Mouse (Mus musculus) intestine, embryonic 16.5 days (tissue): ENCODE measurements around the gene Plcl2. TPM values are rescaled to one million over a fixed set of nuclear protein-coding genes. Genes with fewer than 3 reads are reported as not detected.

ENCODE experiments used
- ATAC-seq: fragments of 200-750 bp; cut with Nextera tagmentation; 2 replicates; pipeline ENCODE4 v1.8.0; 2017; ENCODE audit warnings: moderate TSS enrichment, moderate library complexity
- H3K27ac ChIP-seq: fragments of 300-500 bp; sonication (generic); 2 replicates; pipeline ENCODE4 v1.5.1; 2014; ENCODE audit warnings: mild to moderate bottlenecking, low read length
- H3K27me3 ChIP-seq: fragments of 300-500 bp; sonication (generic); replicated peaks from 2 replicates; pipeline ENCODE4 v1.6.1; 2014; ENCODE audit warnings: low read length, control low read depth, mixed read lengths; ENCODE audit not compliant: control insufficient read depth, insufficient read depth
- H3K36me3 ChIP-seq: fragments of 300-500 bp; sonication (generic); 2 replicates; pipeline ENCODE4 v1.6.1; 2014; ENCODE audit warnings: low read length, control low read depth; ENCODE audit not compliant: control insufficient read depth, insufficient read depth
- H3K4me1 ChIP-seq: fragments of 300-500 bp; sonication (generic); 2 replicates; pipeline ENCODE4 v1.6.1; 2014; ENCODE audit warnings: low read length, control low read depth, mixed read lengths; ENCODE audit not compliant: control insufficient read depth, insufficient read depth
- H3K4me2 ChIP-seq: fragments of 300-500 bp; sonication (generic); 2 replicates; pipeline ENCODE4 v1.6.1; 2014; ENCODE audit warnings: low read depth, low read length, control low read depth
- H3K4me3 ChIP-seq: fragments of 300-500 bp; sonication (generic); 2 replicates; pipeline ENCODE4 v1.5.1; 2014; ENCODE audit warnings: mild to moderate bottlenecking, low read length
- H3K9ac ChIP-seq: fragments of 300-500 bp; sonication (generic); 2 replicates; pipeline ENCODE4 v1.6.1; 2014; ENCODE audit warnings: low read depth, low read length
- H3K9me3 ChIP-seq: fragments of 300-500 bp; sonication (generic); 2 replicates; pipeline ENCODE4 v1.6.1; 2016; ENCODE audit warnings: low read length, control low read depth; ENCODE audit not compliant: control insufficient read depth
- WGBS: fragments of 180-500 bp; shearing (Covaris S2); extraction: QIAGEN DNeasy Blood & Tissue Kit; methylation state at CpG from one replicate; pipeline ENCODE4 v1.1.7; 2014; 5-methylcytosine and 5-hydroxymethylcytosine counted together
- polyA plus RNA-seq: library from polyadenylated mRNA; unstranded; fragments of >200 nt; fragmentation: Nextera tagmentation; extraction: Ambion mirVana; gene quantifications from 2 replicates; pipeline ENCODE4 v1.2.1, GENCODE M21; 2015

The Plcl2 gene
- polyA plus RNA-seq, 1 experiment from 2014 or later, result 4.0 TPM

DNA sequence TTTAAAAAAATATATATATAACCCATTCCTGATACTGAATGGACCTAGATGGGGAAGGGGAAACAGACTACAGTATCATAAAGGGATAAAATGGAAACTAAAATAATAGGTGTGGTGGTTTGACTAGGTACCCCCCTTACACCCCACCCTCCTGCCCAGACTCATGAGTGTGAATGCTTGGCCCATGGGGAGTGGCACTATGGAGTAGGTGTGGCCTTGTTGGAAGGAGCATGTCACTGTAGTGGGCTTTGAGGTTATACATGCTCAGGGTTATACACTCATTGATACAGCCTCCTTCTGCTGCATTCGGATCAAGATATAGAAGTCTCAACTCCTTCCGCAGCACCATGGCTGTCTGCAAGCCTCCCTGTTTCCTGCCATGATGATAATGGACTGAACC lies 219.8 kb downstream of the Plcl2 start:
- no peaks in the 10 kb centered on the region for H3K9me3 ChIP-seq
- WGBS, result 95% methylated on average over 2 of the region's 2 CpGs
- H3K36me3 ChIP-seq, result no peaks in the 10 kb centered on the region
- no peak overlapping the region for H3K4me2 ChIP-seq
- H3K27me3 ChIP-seq, result no peaks in the 10 kb centered on the region
- no peak overlapping the region for H3K4me3 ChIP-seq
- H3K27ac ChIP-seq, result no peak overlapping the region
- H3K9ac ChIP-seq, result no peak overlapping the region
- ATAC-seq, result no peak
- H3K4me1 ChIP-seq, result no peaks in the 10 kb centered on the region

GRCm38 (mm10) chr17:50729577-50729976 lies 220.4 kb downstream of the Plcl2 start:
- no peak overlapping the region for H3K4me2 ChIP-seq
- H3K4me1 ChIP-seq, result no peaks in the 10 kb centered on the region
- no peak for ATAC-seq
- no peak overlapping the region for H3K4me3 ChIP-seq
- H3K36me3 ChIP-seq, result peaks cover under 1% of the 10 kb centered on the region; the same call in 1 of the 2 replicates
- H3K27me3 ChIP-seq, result no peaks in the 10 kb centered on the region
- 83% methylated on average over 6 of the region's 6 CpGs for WGBS
- H3K9me3 ChIP-seq, result no peaks in the 10 kb centered on the region
- H3K9ac ChIP-seq, result no peak overlapping the region
- H3K27ac ChIP-seq, result no peak overlapping the region

DNA sequence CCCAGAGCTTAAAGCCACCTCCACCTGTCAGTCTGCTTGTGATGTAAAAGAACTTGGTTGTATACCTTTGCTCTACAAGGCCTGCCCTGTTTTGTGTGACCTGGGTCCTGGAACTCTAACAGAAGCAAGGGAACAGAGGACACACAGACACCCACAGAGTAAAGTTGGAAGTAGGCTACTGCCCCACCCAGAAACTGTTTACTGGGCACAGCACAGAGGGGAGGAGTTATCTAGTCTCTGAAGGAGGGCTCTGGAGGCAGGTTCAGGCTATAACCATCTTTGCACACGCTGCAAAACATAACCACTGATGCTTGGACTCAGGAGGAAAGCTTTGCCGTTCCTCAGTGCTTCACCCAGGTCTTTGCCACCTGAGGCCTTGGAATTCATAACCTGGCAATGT lies 221.7 kb downstream of the Plcl2 start:
- H3K27ac ChIP-seq, result no peak overlapping the region
- no peak overlapping the region for H3K9ac ChIP-seq
- no peak for ATAC-seq
- no peaks in the 10 kb centered on the region for H3K9me3 ChIP-seq
- H3K27me3 ChIP-seq, result no peaks in the 10 kb centered on the region
- no peak overlapping the region for H3K4me2 ChIP-seq
- no peaks in the 10 kb centered on the region for H3K4me1 ChIP-seq
- 84% methylated on average over 2 of the region's 2 CpGs for WGBS
- H3K36me3 ChIP-seq, result peaks cover 3% of the 10 kb centered on the region; the same call in 1 of the 2 replicates
- no peak overlapping the region for H3K4me3 ChIP-seq

GRCm38 (mm10) chr17:50731876-50732275 lies 222.7 kb downstream of the Plcl2 start:
- no peak overlapping the region for H3K4me2 ChIP-seq
- 94% methylated on average over 5 of the region's 5 CpGs for WGBS
- H3K9ac ChIP-seq, result no peak overlapping the region
- no peaks in the 10 kb centered on the region for H3K4me1 ChIP-seq
- H3K27ac ChIP-seq, result no peak overlapping the region
- H3K9me3 ChIP-seq, result no peaks in the 10 kb centered on the region
- H3K4me3 ChIP-seq, result no peak overlapping the region
- no peaks in the 10 kb centered on the region for H3K27me3 ChIP-seq
- no peak for ATAC-seq
- H3K36me3 ChIP-seq, result peaks cover 3% of the 10 kb centered on the region; the same call in 1 of the 2 replicates

DNA sequence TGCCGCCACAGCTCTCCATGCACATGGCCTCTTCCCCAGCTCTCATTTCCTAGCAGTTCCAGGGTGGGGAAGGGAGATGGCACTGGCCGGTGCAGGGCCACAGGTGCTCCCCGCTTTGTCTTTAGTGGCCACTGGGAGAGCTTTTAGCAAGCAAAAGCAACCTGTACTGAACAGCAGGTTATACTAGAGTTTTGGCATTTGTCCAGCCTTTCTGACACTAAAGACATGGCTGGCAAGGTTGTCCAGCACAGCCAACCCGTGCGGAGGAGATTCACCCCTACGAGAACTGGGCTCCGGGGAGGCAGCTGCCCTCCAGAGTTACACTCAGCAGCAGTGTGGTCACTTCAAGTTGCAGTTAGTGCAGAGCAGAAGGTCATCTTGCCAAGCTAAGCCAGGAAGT lies 224.2 kb downstream of the Plcl2 start:
- Histone ChIP-seq H3K4me3 (no peak overlapping the region), H3K27ac (no peak overlapping the region), H3K27me3 (no peaks in the 10 kb centered on the region), H3K36me3 (peaks cover 3% of the 10 kb centered on the region; the same call in 1 of the 2 replicates), H3K9me3 (no peaks in the 10 kb centered on the region), H3K9ac (no peak overlapping the region), H3K4me1 (no peaks in the 10 kb centered on the region), H3K4me2 (no peak overlapping the region)
- WGBS, result 90% methylated on average over 7 of the region's 7 CpGs
- ATAC-seq, result no peak

- H3K4me3 ChIP-seq, result no peak overlapping the region
- H3K4me2 ChIP-seq, result no peak overlapping the region
- no peaks in the 10 kb centered on the region for H3K9me3 ChIP-seq
- H3K4me1 ChIP-seq, result no peaks in the 10 kb centered on the region
- no peak overlapping the region for H3K27ac ChIP-seq
- no peak for ATAC-seq
- peaks cover 3% of the 10 kb centered on the region; the same call in 1 of the 2 replicates for H3K36me3 ChIP-seq
- WGBS, result 81% methylated on average over 6 of the region's 6 CpGs
- no peak overlapping the region for H3K9ac ChIP-seq
- H3K27me3 ChIP-seq, result no peaks in the 10 kb centered on the region
Observed at GRCm38 (mm10) chr17:50734781-50735180, 225.6 kb downstream of the Plcl2 start.

GRCm38 (mm10) chr17:50735382-50735954 lies 226.3 kb downstream of the Plcl2 start:
- no peak for ATAC-seq

DNA sequence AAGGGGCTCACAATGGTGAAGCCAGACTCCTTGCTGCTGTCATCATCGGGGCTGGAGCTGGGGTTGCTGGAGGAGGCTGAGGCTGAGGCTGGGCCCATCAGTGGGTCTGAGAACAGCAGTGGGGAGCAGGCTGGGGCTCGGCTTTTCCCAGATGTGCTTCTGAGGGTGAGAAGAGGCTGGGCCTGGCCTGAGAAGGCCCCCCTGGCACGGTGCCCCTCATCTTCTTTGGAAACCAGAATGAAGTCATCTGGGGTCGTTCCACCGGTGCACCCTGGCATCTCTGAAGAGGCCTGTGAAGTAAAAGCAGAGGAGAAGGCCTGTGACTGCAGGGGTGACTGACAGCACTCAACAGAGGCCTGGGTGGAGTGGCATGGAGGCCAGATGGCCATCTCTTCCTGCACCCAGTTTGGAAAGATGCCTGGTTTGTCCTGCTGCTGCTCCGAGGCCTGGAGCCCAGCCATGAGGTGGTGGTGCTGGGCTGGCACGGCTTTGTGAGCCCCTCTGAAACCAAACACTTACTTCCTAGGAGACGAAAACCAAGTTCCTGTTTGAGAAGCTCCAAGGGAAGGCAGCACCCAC lies 226.8 kb downstream of the Plcl2 start:
- no peak overlapping the region for H3K9ac ChIP-seq
- no peak overlapping the region for H3K27ac ChIP-seq
- H3K9me3 ChIP-seq, result no peaks in the 10 kb centered on the region
- no peak overlapping the region for H3K4me2 ChIP-seq
- H3K4me3 ChIP-seq, result no peak overlapping the region
- H3K27me3 ChIP-seq, result no peaks in the 10 kb centered on the region
- H3K4me1 ChIP-seq, result no peaks in the 10 kb centered on the region
- H3K36me3 ChIP-seq, result peaks cover 3% of the 10 kb centered on the region; the same call in 1 of the 2 replicates
- 71% methylated on average over 8 of the region's 8 CpGs for WGBS
- no peak for ATAC-seq

More at GRCm38 (mm10) chr17:50735382-50735954, 226.3 kb downstream of the Plcl2 start:
- Histone ChIP-seq H3K27me3 (no peaks in the 10 kb centered on the region), H3K4me1 (no peaks in the 10 kb centered on the region), H3K36me3 (peaks cover 3% of the 10 kb centered on the region; the same call in 1 of the 2 replicates), H3K4me3 (no peak overlapping the region), H3K9me3 (no peaks in the 10 kb centered on the region), H3K27ac (no peak overlapping the region), H3K9ac (no peak overlapping the region), H3K4me2 (no peak overlapping the region)
- WGBS, result 90% methylated on average over 4 of the region's 4 CpGs

GRCm38 (mm10) chr17:50737068-50737467 lies 227.9 kb downstream of the Plcl2 start:
- Histone ChIP-seq H3K27me3 (no peaks in the 10 kb centered on the region), H3K36me3 (peaks cover 3% of the 10 kb centered on the region; the same call in 1 of the 2 replicates), H3K4me1 (no peaks in the 10 kb centered on the region), H3K4me2 (no peak overlapping the region), H3K27ac (no peak overlapping the region), H3K9ac (no peak overlapping the region), H3K4me3 (no peak overlapping the region), H3K9me3 (no peaks in the 10 kb centered on the region)
- no peak for ATAC-seq
- 62% methylated on average over 2 of the region's 2 CpGs for WGBS
